Mouse (Mus musculus): ENCODE measurements around the gene Hcn3. TPM values are rescaled to one million over a fixed set of nuclear protein-coding genes. Genes with fewer than 3 reads are reported as not detected.

Hcn3 gene
- polyA plus RNA-seq, 1 experiment: 4.7 TPM

DNA sequence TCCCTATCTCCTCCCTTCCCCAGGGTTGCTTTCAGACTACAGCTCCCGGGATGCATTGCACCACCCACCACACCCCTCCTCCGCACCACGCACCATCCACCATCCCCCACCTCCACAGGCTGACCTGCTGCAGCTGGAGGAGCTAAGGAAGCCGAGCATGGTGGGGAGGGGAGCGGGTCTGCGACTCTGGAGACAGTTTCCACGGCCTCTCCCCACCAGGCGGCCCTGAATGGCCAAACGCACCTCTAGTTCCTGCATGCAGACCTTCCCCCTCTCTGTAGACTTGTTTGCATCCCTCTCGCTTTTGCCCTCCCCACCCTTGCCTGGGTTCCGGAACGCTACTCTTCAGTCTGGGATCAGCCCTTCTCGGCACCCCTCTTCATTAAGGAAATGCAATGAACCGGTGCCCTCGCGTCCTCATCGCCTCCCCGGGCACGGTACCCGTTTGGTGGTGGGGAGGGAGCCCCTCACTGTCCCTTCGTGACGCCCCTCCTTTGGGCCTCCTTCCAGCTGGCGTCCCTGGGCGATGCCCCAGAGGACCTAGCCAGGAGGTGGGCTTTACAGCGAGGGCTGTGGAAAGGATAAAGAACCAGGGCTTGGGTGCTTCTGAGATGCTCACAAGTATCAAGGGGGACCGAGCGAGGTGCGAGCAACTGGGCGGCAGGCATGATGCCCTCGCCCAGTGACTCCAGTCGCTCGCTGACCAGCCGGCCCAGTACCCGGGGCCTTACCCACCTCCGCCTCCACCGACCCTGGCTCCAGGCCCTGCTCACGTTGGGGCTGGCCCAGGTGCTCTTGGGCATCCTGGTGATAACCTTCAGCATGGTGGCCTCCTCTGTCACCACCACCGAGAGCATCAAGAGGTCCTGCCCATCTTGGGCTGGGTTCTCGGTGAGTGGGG is 23.3 kb upstream of the Hcn3 start, which contains the start of gene Fam189b:
Gene Fam189b, plus strand, starts transcription at position 86 of the 901 bp plus-strand sequence.
- peaks cover 4% of the 10 kb centered on the region for H3K4me1 ChIP-seq (ENCODE audit: control insufficient read depth, insufficient read depth, low read length)
- no peaks in the 10 kb centered on the region for H3K9me3 ChIP-seq (replicated peaks; ENCODE audit: control insufficient read depth, insufficient read depth, low read length, poor library complexity, severe bottlenecking)
- peaks cover 6% of the 10 kb centered on the region for H3K36me3 ChIP-seq (ENCODE audit: control insufficient read depth, insufficient read depth, low read length, poor library complexity, severe bottlenecking)
- no peaks in the 10 kb centered on the region for H3K27me3 ChIP-seq (ENCODE audit: control insufficient read depth, insufficient read depth, low read length, poor library complexity, severe bottlenecking)
- TF ChIP-seq EP300 (IDR thresholded peaks at IDR 0.05; ENCODE audit: insufficient read depth, low read depth, low read length) (0 out of 2 replicates have a peak, but pooled peaks have one; percentile 32), POLR2A (IDR thresholded peaks at IDR 0.05; ENCODE audit: insufficient read depth, low read length) (peak; percentile 54), CTCF (IDR thresholded peaks at IDR 0.05; ENCODE audit: low read depth, low read length) (no peak)
- peak within 1 kb of the TSS; percentile 80 for H3K4me3 ChIP-seq (ENCODE audit: low read depth, low read length)
- peak within 1 kb of the TSS; percentile 54 for H3K9ac ChIP-seq (ENCODE audit: low read depth, poor library complexity, severe bottlenecking)
- H3K27ac ChIP-seq (ENCODE audit: insufficient read depth, low read length): no peak within 1 kb of the TSS

DNA sequence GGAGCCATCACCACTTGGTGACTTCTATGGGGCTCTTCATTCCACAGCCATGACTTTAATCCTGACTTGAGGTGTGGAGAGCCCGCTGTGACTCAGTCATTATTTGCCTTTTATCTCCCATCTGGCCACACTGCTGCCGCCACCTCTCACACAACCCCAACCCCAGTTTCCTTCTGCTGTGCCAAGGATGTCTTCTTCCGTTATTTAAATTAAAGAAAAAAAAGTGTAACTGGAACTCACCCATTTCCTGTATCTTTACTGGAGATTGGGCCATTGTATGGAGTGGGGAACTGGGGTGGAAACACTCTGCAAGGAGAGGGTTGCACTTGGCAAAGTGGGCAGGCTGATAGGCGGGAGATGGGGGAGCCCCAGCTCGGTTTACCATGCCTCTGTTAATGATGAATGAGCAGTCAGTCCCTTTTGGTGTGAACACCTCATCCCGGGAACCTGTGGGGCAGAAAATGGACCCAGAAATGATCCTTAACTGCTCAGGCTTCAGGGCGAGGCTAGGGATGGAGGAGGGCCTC is 22.6 kb upstream of the Hcn3 start:
- TF ChIP-seq POLR2A (IDR thresholded peaks at IDR 0.05; ENCODE audit: insufficient read depth, low read length) (no peak), EP300 (IDR thresholded peaks at IDR 0.05; ENCODE audit: insufficient read depth, low read depth, low read length) (no peak), CTCF (IDR thresholded peaks at IDR 0.05; ENCODE audit: low read depth, low read length) (no peak)
- no peak overlapping the region for H3K4me3 ChIP-seq (ENCODE audit: low read depth, low read length)
- peaks cover 6% of the 10 kb centered on the region for H3K36me3 ChIP-seq (ENCODE audit: control insufficient read depth, insufficient read depth, low read length, poor library complexity, severe bottlenecking)
- H3K9ac ChIP-seq (ENCODE audit: low read depth, poor library complexity, severe bottlenecking): 0 out of 2 replicates have a peak overlapping the region, but pooled peaks have one; percentile 6
- H3K27ac ChIP-seq (ENCODE audit: insufficient read depth, low read length): no peak overlapping the region
- no peaks in the 10 kb centered on the region for H3K9me3 ChIP-seq (replicated peaks; ENCODE audit: control insufficient read depth, insufficient read depth, low read length, poor library complexity, severe bottlenecking)
- H3K4me1 ChIP-seq (ENCODE audit: control insufficient read depth, insufficient read depth, low read length): peaks cover 4% of the 10 kb centered on the region
- H3K27me3 ChIP-seq (ENCODE audit: control insufficient read depth, insufficient read depth, low read length, poor library complexity, severe bottlenecking): no peaks in the 10 kb centered on the region

DNA sequence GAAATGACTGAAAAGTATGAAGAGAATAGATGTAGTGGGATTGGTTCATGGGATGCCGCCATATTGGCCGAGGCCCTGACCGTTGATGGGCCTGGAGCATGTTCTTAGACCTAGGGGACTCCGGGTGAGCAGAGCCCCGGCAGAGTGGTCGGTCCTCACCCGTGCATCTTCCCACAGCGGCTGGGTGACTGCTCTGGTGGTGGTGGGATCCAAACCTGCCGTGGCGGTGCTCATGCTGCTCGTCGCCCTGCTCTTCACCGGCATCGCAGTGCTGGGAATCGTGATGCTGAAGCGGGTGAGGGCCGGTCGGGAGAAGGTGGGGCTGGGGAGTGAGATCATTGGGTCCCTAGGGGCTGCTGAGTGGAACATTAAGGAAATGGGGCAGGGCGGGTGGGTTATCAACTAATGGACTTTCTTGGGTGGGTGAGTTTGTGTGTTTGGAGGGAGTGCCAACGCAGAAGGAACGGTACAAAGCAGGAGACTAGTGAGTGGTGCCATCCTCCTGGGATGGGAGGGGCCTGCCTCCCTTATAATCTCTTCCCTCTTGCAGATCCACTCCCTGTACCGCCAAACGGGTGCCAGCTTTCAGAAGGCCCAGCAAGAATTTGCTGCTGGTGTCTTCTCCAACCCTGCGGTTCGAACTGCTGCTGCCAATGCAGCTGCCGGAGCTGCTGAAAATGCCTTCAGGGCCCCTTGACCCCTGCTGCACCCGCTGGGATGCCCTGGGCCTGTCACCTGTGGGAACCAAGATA is 21.9 kb upstream of the Hcn3 start:
- Histone ChIP-seq H3K27ac (ENCODE audit: insufficient read depth, low read length) (no peak overlapping the region), H3K4me1 (ENCODE audit: control insufficient read depth, insufficient read depth, low read length) (peaks cover 4% of the 10 kb centered on the region), H3K9me3 (replicated peaks; ENCODE audit: control insufficient read depth, insufficient read depth, low read length, poor library complexity, severe bottlenecking) (no peaks in the 10 kb centered on the region), H3K9ac (ENCODE audit: low read depth, poor library complexity, severe bottlenecking) (0 out of 2 replicates have a peak overlapping the region, but pooled peaks have one; percentile 6), H3K27me3 (ENCODE audit: control insufficient read depth, insufficient read depth, low read length, poor library complexity, severe bottlenecking) (no peaks in the 10 kb centered on the region), H3K36me3 (ENCODE audit: control insufficient read depth, insufficient read depth, low read length, poor library complexity, severe bottlenecking) (peaks cover 6% of the 10 kb centered on the region), H3K4me3 (ENCODE audit: low read depth, low read length) (peak overlapping the region; percentile 41)
- no peak for TF ChIP-seq POLR2A (IDR thresholded peaks at IDR 0.05; ENCODE audit: insufficient read depth, low read length)
- no peak for TF ChIP-seq EP300 (IDR thresholded peaks at IDR 0.05; ENCODE audit: insufficient read depth, low read depth, low read length)
- no peak for TF ChIP-seq CTCF (IDR thresholded peaks at IDR 0.05; ENCODE audit: low read depth, low read length)

DNA sequence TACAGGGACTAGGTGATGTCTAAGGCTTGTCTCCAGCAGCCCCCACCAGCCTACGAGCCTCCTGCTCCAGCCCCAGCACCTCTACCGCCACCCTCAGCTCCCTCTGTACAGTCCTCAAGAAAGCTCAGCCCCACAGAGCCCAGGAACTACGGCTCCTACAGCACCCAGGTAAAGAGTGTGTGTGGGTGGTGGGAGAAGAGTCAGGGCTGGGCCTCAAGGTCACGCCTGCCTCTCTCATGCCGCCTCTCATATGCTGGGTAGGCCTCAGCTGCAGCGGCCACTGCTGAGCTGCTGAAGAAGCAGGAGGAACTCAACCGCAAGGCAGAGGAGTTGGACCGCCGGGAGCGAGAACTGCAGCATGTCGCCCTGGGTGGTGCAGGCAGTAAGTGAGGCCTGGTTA is 19.1 kb upstream of the Hcn3 start:
- H3K36me3 ChIP-seq (ENCODE audit: control insufficient read depth, insufficient read depth, low read length, poor library complexity, severe bottlenecking): peaks cover 31% of the 10 kb centered on the region
- no peak overlapping the region for H3K27ac ChIP-seq (ENCODE audit: insufficient read depth, low read length)

DNA sequence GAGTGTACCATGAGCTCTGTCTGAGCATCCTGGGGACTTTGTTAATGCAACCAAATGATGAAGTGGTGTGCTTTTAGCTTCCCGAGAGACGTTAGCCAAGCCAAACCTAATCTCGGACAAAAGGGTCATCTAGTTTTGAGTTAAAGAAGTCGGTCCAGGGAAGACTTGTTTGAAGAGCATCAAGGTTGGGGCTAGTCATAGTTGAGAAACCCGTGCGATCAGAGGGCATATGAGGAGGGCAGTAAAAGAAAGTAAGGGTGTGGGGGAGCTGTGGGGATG is 18.1 kb upstream of the Hcn3 start:
- Histone ChIP-seq H3K36me3 (ENCODE audit: control insufficient read depth, insufficient read depth, low read length, poor library complexity, severe bottlenecking) (peaks cover 40% of the 10 kb centered on the region), H3K4me1 (ENCODE audit: control insufficient read depth, insufficient read depth, low read length) (peaks cover 1% of the 10 kb centered on the region), H3K4me3 (ENCODE audit: low read depth, low read length) (peak overlapping the region; percentile 94), H3K27ac (ENCODE audit: insufficient read depth, low read length) (0 out of 2 replicates have a peak overlapping the region, but pooled peaks have one; percentile 32), H3K9ac (ENCODE audit: low read depth, poor library complexity, severe bottlenecking) (peak overlapping the region; percentile 85), H3K9me3 (replicated peaks; ENCODE audit: control insufficient read depth, insufficient read depth, low read length, poor library complexity, severe bottlenecking) (no peaks in the 10 kb centered on the region), H3K27me3 (ENCODE audit: control insufficient read depth, insufficient read depth, low read length, poor library complexity, severe bottlenecking) (no peaks in the 10 kb centered on the region)
- TF ChIP-seq CTCF (IDR thresholded peaks at IDR 0.05; ENCODE audit: low read depth, low read length): no peak

More for the DNA sequence above, 19.1 kb upstream of the Hcn3 start:
- TF ChIP-seq POLR2A (IDR thresholded peaks at IDR 0.05; ENCODE audit: insufficient read depth, low read length) (no peak), CTCF (IDR thresholded peaks at IDR 0.05; ENCODE audit: low read depth, low read length) (no peak), EP300 (IDR thresholded peaks at IDR 0.05; ENCODE audit: insufficient read depth, low read depth, low read length) (no peak)
- H3K9ac ChIP-seq (ENCODE audit: low read depth, poor library complexity, severe bottlenecking): no peak overlapping the region
- no peaks in the 10 kb centered on the region for H3K27me3 ChIP-seq (ENCODE audit: control insufficient read depth, insufficient read depth, low read length, poor library complexity, severe bottlenecking)
- no peaks in the 10 kb centered on the region for H3K9me3 ChIP-seq (replicated peaks; ENCODE audit: control insufficient read depth, insufficient read depth, low read length, poor library complexity, severe bottlenecking)
- H3K4me3 ChIP-seq (ENCODE audit: low read depth, low read length): no peak overlapping the region
- peaks cover 1% of the 10 kb centered on the region for H3K4me1 ChIP-seq (ENCODE audit: control insufficient read depth, insufficient read depth, low read length)
